Mouse (Mus musculus) megakaryocyte, embryonic 14.5 days (primary cell): ENCODE measurements around the gene Klf3. TPM values are rescaled to one million over a fixed set of nuclear protein-coding genes. Genes with fewer than 3 reads are reported as not detected.

ENCODE experiments used
- H3K27me3 ChIP-seq: replicated peaks from 2 replicates; pipeline ENCODE3; 2012; ENCODE audit warnings: inconsistent platforms
- H3K36me3 ChIP-seq: replicated peaks from 2 replicates; pipeline ENCODE3; 2012; ENCODE audit warnings: low read length, inconsistent platforms, mixed read lengths
- H3K4me1 ChIP-seq: 2 replicates; pipeline ENCODE4 v1.6.1; 2012; ENCODE audit warnings: inconsistent platforms
- H3K4me3 ChIP-seq: replicated peaks from 2 replicates; pipeline ENCODE3; 2012; ENCODE audit warnings: moderate library complexity, mild to moderate bottlenecking, inconsistent platforms
- H3K9me3 ChIP-seq: 2 replicates; pipeline ENCODE4 v1.6.1; 2012; ENCODE audit warnings: inconsistent platforms
- FLI1 ChIP-seq: IDR thresholded peaks from 2 replicates; pipeline ENCODE4 v1.6.1; 2012; ENCODE audit warnings: low read length, inconsistent platforms, mixed read lengths
- GATA1 ChIP-seq: IDR thresholded peaks from 3 replicates; pipeline ENCODE4 v1.6.1; 2012; ENCODE audit warnings: mixed read lengths, low read length, inconsistent platforms, borderline replicate concordance
- polyA plus RNA-seq: library from polyadenylated mRNA; stranded (reverse); fragments of >175 nt; gene quantifications from 2 replicates; pipeline ENCODE4 v1.2.3, GENCODE M21; 2012; ENCODE audit warnings: low replicate concordance; ENCODE audit not compliant: insufficient read depth

Gene Klf3
- polyA plus RNA-seq, 1 experiment = 73.1 TPM

DNA sequence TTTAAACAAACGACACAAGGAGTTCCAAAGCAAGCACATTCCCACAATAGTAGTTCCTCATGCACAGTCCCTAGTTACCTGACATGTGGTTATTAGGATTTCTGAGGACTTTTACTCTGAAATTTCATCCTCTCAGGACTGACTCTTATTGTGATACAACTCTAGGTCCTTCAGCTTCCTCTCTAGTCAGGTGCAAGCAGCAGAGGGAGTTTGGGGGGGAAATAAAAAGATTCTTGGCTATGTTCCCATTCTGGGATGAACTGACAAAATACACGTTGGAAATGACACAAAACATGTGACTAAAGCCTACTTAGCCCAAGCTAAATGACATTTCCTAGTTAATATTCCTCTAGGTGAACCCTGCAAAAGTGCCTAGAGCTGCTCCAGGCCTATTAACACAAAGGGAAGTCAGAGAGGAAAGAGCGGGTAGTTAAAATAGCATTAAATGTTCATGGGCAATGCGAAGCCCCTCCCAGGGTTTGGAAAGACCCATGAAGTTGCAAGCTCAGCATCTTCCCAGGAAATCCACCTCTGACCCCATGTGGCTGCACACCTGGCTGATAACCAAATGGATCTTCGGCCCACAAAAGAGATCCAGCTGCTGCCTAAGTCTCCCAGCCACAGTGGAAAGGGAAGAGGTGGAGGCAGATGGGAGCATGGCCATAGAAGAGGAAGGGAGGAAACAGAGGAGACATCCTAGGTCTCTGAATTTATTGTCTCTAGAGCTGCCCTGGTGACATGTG is 49.6 kb downstream of the Klf3 start:
- no peak for TF ChIP-seq GATA1
- TF ChIP-seq FLI1 = no peak
- H3K36me3 ChIP-seq = peaks cover 5% of the 10 kb centered on the region
- no peaks in the 10 kb centered on the region for H3K27me3 ChIP-seq
- no peak overlapping the region for H3K4me3 ChIP-seq
- H3K4me1 ChIP-seq = peaks cover 7% of the 10 kb centered on the region; the same call in 1 of the 2 replicates
- H3K9me3 ChIP-seq = peaks cover 19% of the 10 kb centered on the region

- peaks cover 4% of the 10 kb centered on the region; the same call in 1 of the 2 replicates for H3K4me1 ChIP-seq
Measured at GRCm38 (mm10) chr5:64853421-64853820, 50.2 kb downstream of the Klf3 start.

DNA sequence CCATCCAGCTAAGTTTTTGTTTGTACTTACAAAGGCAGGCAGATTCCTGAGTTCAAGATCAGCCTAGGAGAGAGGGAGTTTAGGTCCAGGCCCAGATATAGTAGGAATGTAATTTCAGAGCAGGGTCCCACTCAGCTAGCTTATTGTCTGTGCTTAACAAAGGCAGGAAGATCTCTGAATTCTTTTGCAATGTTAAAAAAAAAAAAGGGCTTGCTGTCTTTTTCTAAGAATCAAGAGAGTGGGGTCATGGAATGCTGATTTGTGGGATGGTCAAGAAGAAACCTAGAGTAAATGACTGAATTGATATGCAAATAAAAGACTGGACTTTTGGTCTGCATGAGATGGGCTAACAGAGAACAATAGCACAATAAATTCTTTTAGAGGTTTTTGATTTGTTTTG is 52.0 kb downstream of the Klf3 start:
- H3K4me3 ChIP-seq = no peak overlapping the region
- H3K9me3 ChIP-seq = peaks cover 15% of the 10 kb centered on the region; the same call in 1 of the 2 replicates
- H3K27me3 ChIP-seq = no peaks in the 10 kb centered on the region
- H3K4me1 ChIP-seq = peaks cover 7% of the 10 kb centered on the region; the same call in 1 of the 2 replicates
- TF ChIP-seq FLI1 (no peak), GATA1 (no peak)
- peaks cover 5% of the 10 kb centered on the region for H3K36me3 ChIP-seq

More at GRCm38 (mm10) chr5:64853421-64853820, 50.2 kb downstream of the Klf3 start:
- Histone ChIP-seq H3K36me3 (peaks cover 5% of the 10 kb centered on the region), H3K27me3 (no peaks in the 10 kb centered on the region), H3K9me3 (peaks cover 19% of the 10 kb centered on the region), H3K4me3 (no peak overlapping the region)
- TF ChIP-seq FLI1 (no peak), GATA1 (no peak)

- Histone ChIP-seq H3K36me3 (peaks cover 4% of the 10 kb centered on the region), H3K9me3 (peaks cover 3% of the 10 kb centered on the region; the same call in 1 of the 2 replicates), H3K4me3 (peak overlapping the region; percentile 90), H3K4me1 (peaks cover 32% of the 10 kb centered on the region), H3K27me3 (no peaks in the 10 kb centered on the region)
- TF ChIP-seq GATA1 = no peak
- TF ChIP-seq FLI1 = no peak
Measured at GRCm38 (mm10) chr5:64860900-64861470, 57.8 kb downstream of the Klf3 start.

DNA sequence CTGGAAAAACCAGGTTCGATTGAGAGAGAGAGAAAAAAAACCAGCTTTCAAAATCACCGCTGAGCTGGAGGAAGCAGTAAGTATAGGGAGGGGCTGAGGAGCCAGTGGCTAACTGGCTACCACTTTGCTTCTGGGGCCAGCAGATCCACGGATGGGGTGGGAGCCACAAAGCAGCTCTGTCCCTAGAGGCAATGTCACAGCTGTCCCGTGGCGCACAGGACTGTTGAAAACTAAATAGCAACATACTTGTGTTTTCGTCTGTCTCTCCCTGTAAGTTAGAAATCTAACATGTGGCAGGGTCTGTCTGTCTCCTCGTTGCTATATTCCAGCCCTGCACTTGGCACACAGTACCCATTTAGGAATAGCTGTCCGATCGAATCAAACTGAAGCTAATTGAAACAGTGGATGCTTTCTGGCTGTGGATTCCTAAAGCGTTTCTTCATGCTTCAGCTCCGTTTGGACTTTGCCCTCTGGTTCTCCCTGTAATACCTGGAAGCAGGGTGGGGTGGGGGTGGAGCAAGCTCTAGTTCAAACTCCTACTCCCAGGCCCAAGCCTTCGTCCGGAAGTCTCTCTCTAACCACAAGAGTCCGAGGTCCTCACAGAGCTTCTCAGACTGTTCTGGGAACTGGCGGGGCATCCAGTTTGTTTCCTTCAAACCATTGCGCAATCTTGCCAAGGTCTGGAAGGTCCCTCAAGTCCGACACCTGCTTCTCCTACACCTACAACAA is 58.4 kb downstream of the Klf3 start:
- TF ChIP-seq FLI1 (no peak), GATA1 (no peak)
- Histone ChIP-seq H3K36me3 (peaks cover 2% of the 10 kb centered on the region), H3K27me3 (no peaks in the 10 kb centered on the region), H3K4me1 (peaks cover 38% of the 10 kb centered on the region), H3K4me3 (peak overlapping the region; percentile 90), H3K9me3 (no peaks in the 10 kb centered on the region)

- TF ChIP-seq GATA1 (no peak), FLI1 (no peak)
- peak overlapping the region; percentile 90 for H3K4me3 ChIP-seq
- H3K27me3 ChIP-seq = no peaks in the 10 kb centered on the region
- peaks cover 43% of the 10 kb centered on the region for H3K4me1 ChIP-seq
- no peaks in the 10 kb centered on the region for H3K9me3 ChIP-seq
- no peaks in the 10 kb centered on the region for H3K36me3 ChIP-seq
Measured at GRCm38 (mm10) chr5:64862269-64862668, 59.1 kb downstream of the Klf3 start.

- peaks cover 43% of the 10 kb centered on the region for H3K4me1 ChIP-seq
- H3K36me3 ChIP-seq = no peaks in the 10 kb centered on the region
- H3K9me3 ChIP-seq = no peaks in the 10 kb centered on the region
- peaks cover 11% of the 10 kb centered on the region for H3K27me3 ChIP-seq
- TF ChIP-seq FLI1 (no peak), GATA1 (no peak)
- no peak overlapping the region for H3K4me3 ChIP-seq
Measured at GRCm38 (mm10) chr5:64864699-64865108, 61.5 kb downstream of the Klf3 start.

DNA sequence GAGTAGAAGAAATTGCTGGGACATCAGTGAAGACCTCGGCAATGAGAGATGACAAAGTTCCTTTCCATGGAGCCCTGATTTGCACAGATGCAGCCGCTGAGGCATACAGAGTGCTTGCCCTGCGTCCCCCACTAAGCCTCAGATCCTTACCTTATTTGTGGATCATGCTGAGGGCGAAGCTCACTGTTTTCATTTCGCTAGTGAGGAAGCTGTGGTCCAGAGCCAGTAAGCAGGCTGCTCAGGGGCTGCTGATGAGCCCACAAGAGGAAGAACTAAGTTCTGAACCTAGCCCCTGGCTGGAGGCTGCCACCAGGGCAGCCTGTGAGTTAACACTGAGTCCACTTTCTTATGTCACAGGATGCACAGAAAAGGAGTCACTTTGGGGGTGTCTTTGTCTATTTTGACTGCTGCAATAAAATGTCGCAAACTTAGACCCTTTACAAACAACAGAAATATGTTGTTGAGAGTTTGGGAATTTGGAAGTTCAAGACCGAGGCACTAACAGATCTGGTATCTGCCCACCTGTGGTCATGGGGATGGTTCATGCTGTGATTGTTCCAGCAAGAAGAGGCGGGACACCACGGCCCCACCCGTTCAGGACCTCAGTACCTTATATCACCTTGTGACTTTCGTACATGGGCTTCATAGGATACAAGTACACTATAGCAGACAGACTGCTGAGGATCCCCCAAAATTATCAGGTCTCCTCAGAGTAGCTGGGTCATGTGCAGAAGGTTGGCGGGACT is 62.2 kb downstream of the Klf3 start:
- no peak for TF ChIP-seq GATA1
- TF ChIP-seq FLI1 = no peak
- Histone ChIP-seq H3K27me3 (peaks cover 11% of the 10 kb centered on the region), H3K4me1 (peaks cover 39% of the 10 kb centered on the region), H3K4me3 (peak overlapping the region; percentile 4), H3K36me3 (no peaks in the 10 kb centered on the region), H3K9me3 (no peaks in the 10 kb centered on the region)

DNA sequence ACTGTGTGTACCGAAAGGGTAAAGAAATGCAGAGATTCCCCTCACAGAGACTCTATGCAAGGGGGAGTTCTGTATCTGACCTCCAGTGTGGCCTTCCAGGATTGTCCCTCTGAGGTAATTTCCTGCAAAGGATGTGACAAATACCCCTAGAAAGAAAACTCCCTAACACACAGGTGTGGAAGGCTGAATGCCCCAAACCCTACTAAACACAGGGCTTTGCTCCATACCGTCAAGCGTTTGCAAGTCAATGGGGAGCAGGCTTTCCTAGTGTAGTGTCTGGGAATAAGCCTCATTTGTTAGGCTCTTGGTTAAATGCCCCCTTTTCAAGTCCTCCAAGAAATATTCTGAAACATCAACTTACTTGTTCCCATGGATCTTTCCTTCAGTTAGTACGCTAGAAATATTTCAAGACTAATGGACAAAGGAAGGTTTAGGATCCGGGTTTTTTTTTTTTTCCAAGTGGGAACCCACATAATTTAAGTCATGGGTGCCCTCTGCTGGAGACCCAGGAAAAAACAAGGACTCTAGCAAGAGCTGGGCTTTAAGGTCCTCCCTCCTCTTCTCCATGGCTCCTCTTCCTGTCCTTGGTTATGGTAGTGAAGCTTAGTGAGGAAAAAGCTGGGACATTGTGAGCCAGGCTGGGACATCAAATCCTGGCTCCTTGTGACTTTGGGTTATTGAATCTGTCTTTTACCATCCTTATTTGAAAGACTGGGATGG is 63.3 kb downstream of the Klf3 start:
- no peaks in the 10 kb centered on the region for H3K9me3 ChIP-seq
- H3K4me1 ChIP-seq = peaks cover 30% of the 10 kb centered on the region
- H3K4me3 ChIP-seq = no peak overlapping the region
- peaks cover 12% of the 10 kb centered on the region for H3K27me3 ChIP-seq
- no peaks in the 10 kb centered on the region for H3K36me3 ChIP-seq
- TF ChIP-seq GATA1 (no peak), FLI1 (no peak)
